Mouse (Mus musculus): ENCODE results near the gene Smim13.
"Not testable (repeated sequence)": the region's sequence is repeated elsewhere in the genome, so short reads cannot be mapped to it uniquely, and the experiment has no call there.

The Smim13 gene

GRCm38 (mm10) chr13:41238035-41238804, 11.4 kb upstream of the Smim13 start:
- no peak for DNase-seq

GRCm38 (mm10) chr13:41238805-41239130, 10.9 kb upstream of the Smim13 start:
- DNase-seq = peak; percentile 27

GRCm38 (mm10) chr13:41241557-41241956, 8.1 kb upstream of the Smim13 start:
- no peak for DNase-seq

GRCm38 (mm10) chr13:41244306-41244830, 5.3 kb upstream of the Smim13 start:
- DNase-seq = no peak

GRCm38 (mm10) chr13:41248751-41249520, 708 bp upstream of the Smim13 start:
- DNase-seq = no peak

GRCm38 (mm10) chr13:41250318-41250981, 806 bp downstream of the Smim13 start:
- DNase-seq = no peak

GRCm38 (mm10) chr13:41251232-41251631, 1.6 kb downstream of the Smim13 start:
- DNase-seq = not testable (repeated sequence)

GRCm38 (mm10) chr13:41251667-41252066, 2.0 kb downstream of the Smim13 start:
- DNase-seq = no peak

- no peak for DNase-seq
These were observed 2.5 kb downstream of the Smim13 start for GRCm38 (mm10) chr13:41252141-41252540.

- DNase-seq = no peak
These were observed 3.1 kb downstream of the Smim13 start for GRCm38 (mm10) chr13:41252736-41253135.

- DNase-seq = no peak
These were observed 6.5 kb downstream of the Smim13 start for GRCm38 (mm10) chr13:41256126-41256525.

GRCm38 (mm10) chr13:41256962-41257361, 7.3 kb downstream of the Smim13 start:
- no peak for DNase-seq

- DNase-seq = no peak
These were observed 8.2 kb downstream of the Smim13 start for GRCm38 (mm10) chr13:41257851-41258250.

- DNase-seq = not testable (repeated sequence)
These were observed 12.0 kb downstream of the Smim13 start for GRCm38 (mm10) chr13:41261617-41262016.

GRCm38 (mm10) chr13:41263304-41264006, 13.8 kb downstream of the Smim13 start:
- no peak for DNase-seq

GRCm38 (mm10) chr13:41267827-41268408, 18.3 kb downstream of the Smim13 start:
- DNase-seq = no peak

GRCm38 (mm10) chr13:41273927-41274650, 24.4 kb downstream of the Smim13 start, which contains the start of gene Gm17364:
Gene Gm17364, minus strand, starts transcription at chr13:41273977.
- no peak for DNase-seq

GRCm38 (mm10) chr13:41280696-41281095, 31.1 kb downstream of the Smim13 start:
- no peak for DNase-seq

GRCm38 (mm10) chr13:41283256-41283655, 33.6 kb downstream of the Smim13 start:
- peak; percentile 53 for DNase-seq

GRCm38 (mm10) chr13:41285448-41285847, 35.8 kb downstream of the Smim13 start:
- DNase-seq = no peak

GRCm38 (mm10) chr13:41286285-41286684, 36.6 kb downstream of the Smim13 start:
- no peak for DNase-seq

Data from cerebellum, adult 8-10 months (tissue).